Mouse (Mus musculus) CD4-positive, CD25-positive, alpha-beta regulatory T cell (primary cell): ENCODE data around the gene Grifin. TPM values are rescaled to one million over a fixed set of nuclear protein-coding genes. Genes with fewer than 3 reads are reported as not detected.

Experiments used
- polyA plus RNA-seq: library from polyadenylated mRNA; unstranded; fragments of 100-300 nt; shearing (Covaris generic); gene quantifications from one replicate; pipeline ENCODE4 v1.2.1, GENCODE M21; 2017

Gene Grifin
- polyA plus RNA-seq, result 4.6 TPM

GRCm38 (mm10) chr5:140564896-140565295 lies at the start of gene Grifin:
Gene Grifin, minus strand, starts transcription at chr5:140565071.

GRCm38 (mm10) chr5:140607001-140607835 lies 42.3 kb upstream of the Grifin start, which contains the start of gene Lfng:
Gene Lfng, plus strand, starts transcription at chr5:140607320.

Other genes with a start within 250 kb of the Grifin start
- 29.0 TPM for gene Mad1l1, start 243.5 kb downstream of the Grifin start, polyA plus RNA-seq
- gene Nudt1, start 243.4 kb downstream of the Grifin start, polyA plus RNA-seq, result 20.0 TPM
- 15.9 TPM for gene Mrm2, start 233.2 kb downstream of the Grifin start, polyA plus RNA-seq
- gene Snx8, start 175.8 kb downstream of the Grifin start, polyA plus RNA-seq, result 1.4 TPM
- gene Eif3b, start 145.7 kb downstream of the Grifin start, polyA plus RNA-seq, result 225 TPM
- gene Gm4869, start 119.4 kb downstream of the Grifin start, polyA plus RNA-seq, result not detected
- gene Chst12, start 59.5 kb downstream of the Grifin start, polyA plus RNA-seq, result 42.8 TPM
- 335 TPM for gene Lfng, start 42.2 kb upstream of the Grifin start, polyA plus RNA-seq
- gene Ttyh3, start 84.0 kb upstream of the Grifin start, polyA plus RNA-seq, result 29.0 TPM
- gene Iqce, start 137.3 kb upstream of the Grifin start, polyA plus RNA-seq, result 33.0 TPM
- gene Brat1, start 139.9 kb upstream of the Grifin start, polyA plus RNA-seq, result 39.1 TPM
- 0.65 TPM for gene Amz1, start 159.1 kb upstream of the Grifin start, polyA plus RNA-seq